Comparison of ENCODE assay signal across 13 mouse cellular contexts in genomic region chr3:38042614-38043013, GRCm38 (mm10).
DNase-seq lines count a peak whose midpoint lies in the region; ATAC-seq lines count a peak whose summit lies in the region.
"Had no signal": no experiment of that assay in that cellular context is flagged by ENCODE, and none has a peak within 500 bp of the region (broad histone marks: within the 10 kb centered on the region; RNA-seq: fewer than 3 reads in every experiment).

No protein-coding gene starts in this region.

- H3K36me3 ChIP-seq in heart, embryonic 13.5 days = no peaks in the 10 kb centered on the region
- H3K36me3 ChIP-seq: limb, embryonic 15.5 days had no signal

- no peak overlapping the region for H3K4me3 ChIP-seq in heart, embryonic 13.5 days
- H3K4me3 ChIP-seq: limb, embryonic 15.5 days had no signal

- intact Hi-C loops in heart, postnatal 36 days (cut with DNase I) = no loop called here

- no peaks in the 10 kb centered on the region for H3K9me3 ChIP-seq in heart, embryonic 13.5 days
- H3K9me3 ChIP-seq: limb, embryonic 15.5 days had no signal

- no peak overlapping the region for H3K9ac ChIP-seq in heart, embryonic 13.5 days
- H3K9ac ChIP-seq: limb, embryonic 15.5 days had no signal

- H3K4me2 ChIP-seq in heart, embryonic 13.5 days = 0 out of 2 replicates have a peak overlapping the region, but pooled peaks have one; percentile 6
- H3K4me2 ChIP-seq: limb, embryonic 15.5 days had no signal

- ATAC-seq in heart, embryonic 13.5 days (ENCODE audit: extremely low read depth, insufficient number of reproducible peaks, low FRiP score, low TSS enrichment) = 0 out of 2 replicates have a peak, but pooled peaks have one; percentile 37

- H3K27ac ChIP-seq in heart, embryonic 13.5 days (replicated peaks) = peak overlapping the region; percentile 63; the same call in 1 of the 2 replicates
- H3K27ac ChIP-seq: limb, embryonic 15.5 days had no signal

- peaks cover 23% of the 10 kb centered on the region for H3K4me1 ChIP-seq in heart, embryonic 13.5 days
- H3K4me1 ChIP-seq: limb, embryonic 15.5 days had no signal

- 0 out of 2 replicates have a peak, but pooled peaks cover 2% of the 10 kb centered on the region for H3K27me3 ChIP-seq in heart, embryonic 13.5 days (replicated peaks)
- H3K27me3 ChIP-seq: limb, embryonic 15.5 days had no signal

- WGBS in heart, embryonic 13.5 days = 16% methylated on average over 6 of the region's 6 CpGs

- no peak for DNase-seq in heart, postnatal 36 days
- peak; percentile 19 for DNase-seq in ZHBTc4 (ENCODE audit: low read depth, low spot score)
- peak; percentile 15 for DNase-seq in fibroblast of lung, adult 2 months (ENCODE audit: low read depth)
- DNase-seq in kidney, postnatal 25 days = peak; percentile 54 to 73
- DNase-seq in cerebellum, adult 11 months = no peak
- no peak for DNase-seq in cerebellum, postnatal 25 days
- DNase-seq in layer of hippocampus, adult 9-10 months (ENCODE audit: low spot score) = no peak
- DNase-seq: cerebellum, adult 9-11 months; layer of hippocampus, adult 9-11 months; midbrain, embryonic 14.5 days; spleen, adult 18-20 months had no signal

Comparison
In these comparisons a context has a peak if more than half of its experiments do, and no peak if none do; other contexts are left out.
1. DNase-seq: peak in ZHBTc4 (single experiment), fibroblast of lung, adult 2 months (single experiment) and kidney, postnatal 25 days (2 of 2); none in heart, postnatal 36 days (0 of 2), cerebellum, adult 11 months (single experiment), cerebellum, postnatal 25 days (0 of 2) and layer of hippocampus, adult 9-10 months (single experiment).